Mouse (Mus musculus): ENCODE data around the gene Gm379. TPM values are rescaled to one million over a fixed set of nuclear protein-coding genes. Genes with fewer than 3 reads are reported as not detected.

Gm379 gene
- not detected in 2 replicates for polyA plus RNA-seq (2014; fragmentation: Nextera tagmentation; extraction: Ambion mirVana)

DNA sequence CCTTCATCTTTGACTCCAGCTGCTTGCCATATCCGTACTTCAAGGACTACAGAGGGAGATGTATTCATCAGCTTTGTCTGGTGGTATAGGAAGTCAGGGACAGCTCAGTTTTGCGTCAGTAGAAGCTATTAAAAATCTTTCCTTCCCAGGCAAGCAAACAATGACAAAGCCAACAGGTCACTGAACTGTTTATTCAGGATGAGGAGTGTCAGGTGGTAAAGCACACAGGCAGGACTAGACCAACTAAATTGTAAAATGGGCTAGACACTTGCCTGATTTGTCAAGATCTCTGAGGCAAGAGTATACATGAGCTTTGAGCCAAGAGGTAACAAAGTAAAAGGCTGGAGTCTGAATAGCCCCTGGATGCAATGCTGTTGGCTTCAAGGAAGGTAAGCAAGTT lies at the start of gene Gm379:
TSS of gene Gm379 (minus strand) at position 7 of the 400 bp plus-strand sequence.
- Histone ChIP-seq H3K9ac (ENCODE audit: low read depth, low read length) (no peak within 1 kb of the TSS), H3K4me1 (ENCODE audit: control insufficient read depth, insufficient read depth, low read length) (no peaks in the 10 kb centered on the region), H3K4me3 (ENCODE audit: low read depth, low read length) (no peak within 1 kb of the TSS), H3K27ac (replicated peaks; ENCODE audit: low read depth, low read length) (no peak within 1 kb of the TSS), H3K4me2 (ENCODE audit: low read depth, low read length) (no peak within 1 kb of the TSS), H3K36me3 (ENCODE audit: control insufficient read depth, insufficient read depth, low read length) (no peaks in the 10 kb centered on the region), H3K27me3 (replicated peaks; ENCODE audit: control insufficient read depth, insufficient read depth, low read length) (no peaks in the 10 kb centered on the region), H3K9me3 (ENCODE audit: control insufficient read depth, low read length) (no peaks in the 10 kb centered on the region)
- DNase-seq (ENCODE audit: low spot score) (no peak), ATAC-seq (ENCODE audit: low read depth) (no peak)
- WGBS: 60% methylated on average over 2 of the region's 2 CpGs

GRCm38 (mm10) chrX:108704312-108704711 lies 39.6 kb upstream of the Gm379 start:
- H3K9me3 ChIP-seq (ENCODE audit: control insufficient read depth, low read length): no peaks in the 10 kb centered on the region
- H3K4me2 ChIP-seq (ENCODE audit: low read depth, low read length): no peak overlapping the region
- H3K36me3 ChIP-seq (ENCODE audit: control insufficient read depth, insufficient read depth, low read length): no peaks in the 10 kb centered on the region
- H3K4me3 ChIP-seq (ENCODE audit: low read depth, low read length): no peak overlapping the region
- no peaks in the 10 kb centered on the region for H3K4me1 ChIP-seq (ENCODE audit: control insufficient read depth, insufficient read depth, low read length)
- H3K27ac ChIP-seq (replicated peaks; ENCODE audit: low read depth, low read length): no peak overlapping the region
- ATAC-seq (ENCODE audit: low read depth) (no peak), DNase-seq (ENCODE audit: low spot score) (no peak)
- no peak overlapping the region for H3K9ac ChIP-seq (ENCODE audit: low read depth, low read length)
- no peaks in the 10 kb centered on the region for H3K27me3 ChIP-seq (replicated peaks; ENCODE audit: control insufficient read depth, insufficient read depth, low read length)
- 92% methylated on average over 2 of the region's 2 CpGs for WGBS

GRCm38 (mm10) chrX:108668868-108669267 lies 4.2 kb upstream of the Gm379 start:
- H3K4me1 ChIP-seq (ENCODE audit: control insufficient read depth, insufficient read depth, low read length): no peaks in the 10 kb centered on the region
- no peak overlapping the region for H3K4me3 ChIP-seq (ENCODE audit: low read depth, low read length)
- no peak overlapping the region for H3K27ac ChIP-seq (replicated peaks; ENCODE audit: low read depth, low read length)
- ATAC-seq (ENCODE audit: low read depth): no peak
- no peak overlapping the region for H3K9ac ChIP-seq (ENCODE audit: low read depth, low read length)
- DNase-seq (ENCODE audit: low spot score): no peak
- 62% methylated on average over 1 of the region's 1 CpGs for WGBS
- H3K4me2 ChIP-seq (ENCODE audit: low read depth, low read length): no peak overlapping the region
- no peaks in the 10 kb centered on the region for H3K36me3 ChIP-seq (ENCODE audit: control insufficient read depth, insufficient read depth, low read length)
- no peaks in the 10 kb centered on the region for H3K9me3 ChIP-seq (ENCODE audit: control insufficient read depth, low read length)
- H3K27me3 ChIP-seq (replicated peaks; ENCODE audit: control insufficient read depth, insufficient read depth, low read length): no peaks in the 10 kb centered on the region

DNA sequence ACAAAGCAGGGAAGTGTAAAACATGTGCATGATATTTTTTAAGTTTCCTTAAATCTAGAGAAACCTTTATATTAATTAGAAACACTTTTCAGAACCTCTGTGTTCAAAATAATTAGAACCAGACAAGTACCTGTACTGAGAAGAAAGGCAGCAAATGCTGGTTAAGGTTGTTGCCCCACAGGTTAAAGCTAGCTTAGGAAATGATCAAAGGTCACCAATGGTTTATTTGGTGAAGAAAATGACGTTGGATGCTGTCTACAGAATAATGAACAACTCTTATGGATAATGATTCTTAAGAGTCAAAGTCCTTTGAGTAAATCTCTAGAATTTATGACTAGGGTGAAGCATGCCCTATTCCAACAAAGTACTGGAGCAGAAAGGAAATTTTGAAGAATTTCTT lies 42.7 kb downstream of the Gm379 start:
- WGBS: 37% methylated on average over 1 of the region's 1 CpGs
- Histone ChIP-seq H3K27ac (replicated peaks; ENCODE audit: low read depth, low read length) (no peak overlapping the region), H3K9ac (ENCODE audit: low read depth, low read length) (no peak overlapping the region), H3K4me1 (ENCODE audit: control insufficient read depth, insufficient read depth, low read length) (no peaks in the 10 kb centered on the region), H3K36me3 (ENCODE audit: control insufficient read depth, insufficient read depth, low read length) (no peaks in the 10 kb centered on the region), H3K27me3 (replicated peaks; ENCODE audit: control insufficient read depth, insufficient read depth, low read length) (no peaks in the 10 kb centered on the region), H3K4me3 (ENCODE audit: low read depth, low read length) (no peak overlapping the region), H3K4me2 (ENCODE audit: low read depth, low read length) (no peak overlapping the region), H3K9me3 (ENCODE audit: control insufficient read depth, low read length) (no peaks in the 10 kb centered on the region)
- DNase-seq (ENCODE audit: low spot score) (no peak), ATAC-seq (ENCODE audit: low read depth) (no peak)

DNA sequence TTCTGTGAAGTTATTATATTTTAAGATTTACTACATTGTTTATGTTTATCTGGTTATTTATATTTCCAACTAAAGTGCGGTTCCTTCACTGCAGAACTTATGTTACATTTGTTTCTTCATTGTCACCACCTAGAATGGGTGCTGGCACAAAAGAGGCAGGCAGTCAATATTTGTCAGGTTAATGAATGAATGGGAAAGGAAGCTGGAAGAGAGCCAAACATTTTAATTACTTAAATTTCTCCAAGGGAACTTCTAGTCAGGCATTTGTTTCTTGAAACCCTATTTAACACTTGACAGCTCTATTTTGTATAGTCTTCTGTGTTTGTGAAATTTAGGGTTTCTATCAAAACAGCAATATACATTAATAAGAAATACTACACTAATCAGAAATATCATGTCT lies 43.8 kb downstream of the Gm379 start:
- Histone ChIP-seq H3K4me3 (ENCODE audit: low read depth, low read length) (no peak overlapping the region), H3K27me3 (replicated peaks; ENCODE audit: control insufficient read depth, insufficient read depth, low read length) (no peaks in the 10 kb centered on the region), H3K36me3 (ENCODE audit: control insufficient read depth, insufficient read depth, low read length) (no peaks in the 10 kb centered on the region), H3K4me2 (ENCODE audit: low read depth, low read length) (no peak overlapping the region), H3K27ac (replicated peaks; ENCODE audit: low read depth, low read length) (no peak overlapping the region), H3K4me1 (ENCODE audit: control insufficient read depth, insufficient read depth, low read length) (no peaks in the 10 kb centered on the region), H3K9me3 (ENCODE audit: control insufficient read depth, low read length) (no peaks in the 10 kb centered on the region), H3K9ac (ENCODE audit: low read depth, low read length) (no peak overlapping the region)
- 66% methylated on average over 1 of the region's 1 CpGs for WGBS
- DNase-seq (ENCODE audit: low spot score) (no peak), ATAC-seq (ENCODE audit: low read depth) (no peak)

Other genes with a start within 250 kb of the Gm379 start
- 3.3 and 4.3 TPM in 2 replicates for gene Brwd3, start 169.5 kb upstream of the Gm379 start, polyA plus RNA-seq (2014; fragmentation: Nextera tagmentation; extraction: Ambion mirVana)

All from embryonic facial prominence, embryonic 14.5 days (tissue).